Mouse (Mus musculus): ENCODE results near the gene Cdc42ep4. TPM values are rescaled to one million over a fixed set of nuclear protein-coding genes. Genes with fewer than 3 reads are reported as not detected.

The Cdc42ep4 gene
- polyA plus RNA-seq (2012; ENCODE audit: low replicate concordance) = 13.7 and 13.8 TPM in 2 replicates

GRCm38 (mm10) chr11:113751484-113752084, at the start of gene Cdc42ep4:
Cdc42ep4 (minus strand) TSS chr11:113751881.

GRCm38 (mm10) chr11:113709731-113710256, 41.9 kb downstream of the Cdc42ep4 start, which contains the start of gene Cpsf4l:
Cpsf4l (minus strand) TSS chr11:113710017.

GRCm38 (mm10) chr11:113683957-113684706, 67.5 kb downstream of the Cdc42ep4 start, which contains the start of the genes Fam104a and D11Wsu47e:
Fam104a (minus strand) TSS chr11:113684155.
D11Wsu47e (plus strand) TSS chr11:113684412.

Other genes starting within 250 kb of the Cdc42ep4 start
- gene Sstr2, start 132.5 kb downstream of the Cdc42ep4 start, polyA plus RNA-seq (2012; ENCODE audit: low replicate concordance) = 0.10 and 0.12 TPM in 2 replicates
- gene Cog1, start 102.7 kb downstream of the Cdc42ep4 start, polyA plus RNA-seq (2012; ENCODE audit: low replicate concordance) = 31.3 and 41.5 TPM in 2 replicates
- gene Slc39a11, start 101.8 kb downstream of the Cdc42ep4 start, polyA plus RNA-seq (2012; ENCODE audit: low replicate concordance) = 16.1 and 20.0 TPM in 2 replicates
- 52.4 and 104 TPM in 2 replicates for gene Fam104a, start 67.7 kb downstream of the Cdc42ep4 start, polyA plus RNA-seq (2012; ENCODE audit: low replicate concordance)
- 5.3 and 5.5 TPM in 2 replicates for gene D11Wsu47e, start 67.5 kb downstream of the Cdc42ep4 start, polyA plus RNA-seq (2012; ENCODE audit: low replicate concordance)
- gene Cpsf4l, start 41.9 kb downstream of the Cdc42ep4 start, polyA plus RNA-seq (2012; ENCODE audit: low replicate concordance) = not detected in 2 replicates